Mouse (Mus musculus) brain, embryonic 14.5 days (tissue): ENCODE results near the gene Ccdc83.

ENCODE experiments used
- CTCF ChIP-seq: fragments of 200-500 bp; IDR thresholded peaks from 2 replicates; pipeline ENCODE4 v1.5.1; 2012; ENCODE audit warnings: inconsistent platforms, mild to moderate bottlenecking, moderate library complexity, borderline replicate concordance; ENCODE audit not compliant: insufficient read depth, insufficient read length; ENCODE audit errors: extremely low read depth
- POLR2A ChIP-seq: fragments of 200-500 bp; IDR thresholded peaks from 2 replicates; pipeline ENCODE4 v1.6.1; 2012; ENCODE audit warnings: mild to moderate bottlenecking, inconsistent platforms, borderline replicate concordance; ENCODE audit not compliant: poor library complexity, insufficient read depth, insufficient read length, severe bottlenecking; ENCODE audit errors: extremely low read depth

- no peak; the same call in 1 of the 2 replicates for TF ChIP-seq CTCF
- no peak for TF ChIP-seq POLR2A
These were observed 36.5 kb upstream of the Ccdc83 start, which contains the start of gene Sytl2 for GRCm38 (mm10) chr7:90301942-90302646.
